Mouse (Mus musculus) liver, postnatal 0 days (tissue): ENCODE data around the gene Galnt18.

Experiments used
- CTCF ChIP-seq: sonication (generic); IDR thresholded peaks from 2 replicates; pipeline ENCODE4 v1.5.1; 2016; ENCODE audit warnings: antibody characterized with exemption, low read depth
- EP300 ChIP-seq: IDR thresholded peaks from 2 replicates; pipeline ENCODE4 v1.6.1; 2016; ENCODE audit warnings: antibody characterized with exemption, low read depth, mild to moderate bottlenecking

- TF ChIP-seq CTCF (no peak), EP300 (peak; percentile 81)
These were observed 65.0 kb downstream of the Galnt18 start for GRCm38 (mm10) chr7:111714639-111715360.
